Mouse (Mus musculus) thymus, adult 2 months (tissue): ENCODE measurements around the gene Csrp2.

Source experiments
- CTCF ChIP-seq: fragments of 200-500 bp; IDR thresholded peaks from 2 replicates; pipeline ENCODE4 v1.5.1; 2012; ENCODE audit warnings: mild to moderate bottlenecking, control low read depth, low read length, moderate library complexity, borderline replicate concordance; ENCODE audit not compliant: control insufficient read depth, poor library complexity, insufficient read depth; ENCODE audit errors: extremely low read depth
- POLR2A ChIP-seq: fragments of 200-500 bp; IDR thresholded peaks from 2 replicates; pipeline ENCODE4 v1.6.1; 2012; ENCODE audit warnings: mild to moderate bottlenecking, low read length, control low read depth, moderate library complexity; ENCODE audit not compliant: control insufficient read depth, poor library complexity, insufficient read depth; ENCODE audit errors: extremely low read depth

- TF ChIP-seq POLR2A (no peak), CTCF (no peak)
These were observed 52.4 kb downstream of the Csrp2 start for GRCm38 (mm10) chr10:110971998-110972397.
